Mouse (Mus musculus): ENCODE measurements at regions not wholly inside any gene's neighbourhood (a gene's known extent, or its start where the extent isn't known, plus 50 kb on each side); places are given as distances from the start of the nearest gene placed in this dataset.

DNA sequence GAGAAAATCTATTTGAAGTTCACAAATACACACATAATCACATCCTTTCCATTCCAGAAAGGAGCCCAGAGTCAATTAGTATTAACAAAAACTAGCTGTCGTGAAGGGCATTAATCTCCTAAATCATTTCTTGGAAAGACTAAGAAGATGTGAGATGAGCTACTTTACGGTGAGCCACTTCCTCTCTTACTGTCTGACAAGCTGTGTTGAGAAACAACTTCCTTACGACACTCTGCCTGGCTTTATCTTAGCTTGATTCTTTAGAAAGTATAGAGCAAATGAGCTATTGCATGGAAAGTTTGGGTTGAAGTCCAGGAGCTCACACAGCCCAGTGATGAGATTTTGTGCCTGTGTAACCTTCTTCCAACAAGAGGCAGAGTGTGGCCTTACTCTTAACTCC lies 85.2 kb upstream of the Tmem150c start:
- no peak for DNase-seq

DNA sequence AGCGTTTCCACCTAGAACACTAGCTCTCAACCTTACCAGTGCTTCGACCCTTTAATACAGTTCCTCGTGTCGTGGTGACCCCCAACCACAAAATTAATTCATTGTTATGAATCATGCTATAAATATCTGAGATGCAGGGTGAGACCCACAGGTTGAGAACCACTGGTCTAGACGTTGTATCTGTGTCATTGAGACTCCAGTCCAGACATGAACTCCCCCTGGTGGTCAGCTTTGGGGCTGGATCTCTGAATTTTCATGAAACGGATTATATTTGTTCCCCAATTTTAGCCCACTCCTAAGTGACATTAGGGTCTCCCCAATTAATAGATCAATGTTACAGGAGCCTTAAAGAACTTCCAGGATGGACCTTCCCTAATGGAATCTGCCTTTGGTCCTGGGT lies 81.3 kb upstream of the Tmem150c start:
- DNase-seq = peak; percentile 57

DNA sequence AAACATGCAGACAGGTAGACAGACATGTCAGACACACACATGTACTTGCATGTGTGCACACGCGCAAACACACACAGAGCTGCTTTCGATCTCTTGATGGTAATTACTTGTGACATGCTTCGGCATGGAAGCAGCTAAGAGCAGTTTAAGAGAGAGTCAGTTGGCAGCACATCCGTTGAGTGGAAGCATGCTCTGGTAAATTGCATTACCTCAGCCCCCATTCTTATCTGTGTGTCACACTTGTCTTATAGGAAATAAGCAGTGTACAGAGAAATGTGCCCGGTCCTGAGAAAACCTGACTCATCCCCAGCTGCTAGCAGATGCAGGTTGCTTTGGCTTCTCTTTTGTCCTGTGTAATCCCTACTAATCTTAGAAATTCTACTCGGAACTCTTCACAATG lies 80.0 kb upstream of the Tmem150c start:
- no peak for DNase-seq

DNA sequence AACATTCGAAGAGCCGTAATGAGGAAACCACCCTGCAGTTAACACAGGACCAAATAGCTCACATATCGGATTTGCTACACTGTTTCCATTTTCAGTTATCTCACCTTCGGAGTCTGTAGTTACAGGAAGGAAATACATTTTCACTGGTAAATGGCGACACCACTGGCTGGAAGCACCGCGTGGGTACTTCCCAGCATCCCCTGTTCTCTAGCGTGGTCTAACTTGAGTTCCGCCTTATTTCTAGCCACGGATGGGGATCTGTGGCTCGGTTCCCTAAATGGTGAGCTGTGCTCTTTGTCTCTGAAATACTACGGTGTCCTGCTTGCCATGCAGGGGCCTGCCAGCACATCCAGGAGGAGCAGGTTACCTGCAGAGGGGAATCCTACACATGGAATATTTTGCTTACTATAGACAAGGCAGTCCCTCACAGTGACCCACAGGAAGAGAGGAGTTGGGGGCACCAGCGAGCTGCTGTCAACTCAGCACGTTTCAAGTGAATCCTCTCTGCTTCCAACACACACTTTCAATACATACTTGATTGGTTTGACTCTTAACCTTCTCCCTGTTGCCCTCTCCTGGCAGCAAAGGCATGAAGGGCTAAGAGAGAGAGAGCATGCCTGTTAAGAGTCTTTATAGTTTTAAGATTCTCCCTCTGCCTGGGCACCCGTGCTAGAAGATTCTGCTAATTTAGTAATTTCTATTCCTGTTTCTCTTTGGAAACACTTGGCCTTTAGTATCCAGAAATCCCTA lies 78.9 kb upstream of the Tmem150c start:
- DNase-seq = no peak

DNA sequence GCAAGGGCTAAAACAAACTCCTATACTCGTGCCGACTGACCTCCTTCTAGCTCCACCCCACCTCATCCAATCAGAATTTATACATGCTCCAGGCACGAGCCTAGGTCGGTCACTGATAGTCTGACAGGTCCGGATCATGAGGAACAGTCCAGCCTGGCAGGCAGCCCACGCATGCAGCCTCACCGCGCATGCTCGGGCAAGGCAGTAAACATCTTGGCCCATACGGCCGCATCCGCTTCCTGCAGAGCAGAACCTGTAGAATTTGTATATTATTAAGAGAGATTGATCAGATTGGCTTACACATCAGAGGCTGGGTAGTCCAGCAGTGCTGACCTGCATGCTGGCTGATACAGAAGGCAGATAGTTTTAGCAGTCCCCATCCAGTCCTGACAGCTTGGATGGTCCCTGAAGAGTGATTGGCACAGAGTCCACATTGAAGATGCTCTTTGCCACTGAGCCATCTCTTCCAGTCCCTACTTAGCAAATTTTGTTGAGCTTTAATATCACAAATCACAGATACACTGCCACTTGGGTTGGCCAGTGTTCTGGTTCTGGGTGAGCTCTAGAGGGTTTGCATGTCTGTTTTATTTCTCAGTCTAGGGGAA lies 78.2 kb upstream of the Tmem150c start:
- no peak for DNase-seq

DNA sequence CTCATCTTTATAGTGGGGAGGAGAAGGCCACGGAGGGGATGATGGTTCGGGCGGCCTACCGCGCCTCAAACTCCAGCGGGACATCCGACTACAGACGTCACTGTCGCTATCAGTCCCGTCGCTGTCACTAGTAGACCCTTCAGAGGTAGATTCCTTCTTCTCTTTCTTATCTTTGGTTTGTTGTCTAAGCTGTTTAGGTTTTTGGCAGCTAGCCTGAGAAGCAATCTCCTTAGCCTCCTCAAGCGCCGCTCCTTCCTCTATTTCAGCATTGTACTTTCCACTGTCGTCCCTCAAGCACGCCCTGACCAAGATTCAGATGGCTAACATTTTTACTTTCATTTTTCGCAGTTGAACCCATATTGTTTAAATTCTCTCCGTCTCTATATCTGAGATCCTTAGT lies 76.7 kb upstream of the Tmem150c start:
- no peak for DNase-seq

DNA sequence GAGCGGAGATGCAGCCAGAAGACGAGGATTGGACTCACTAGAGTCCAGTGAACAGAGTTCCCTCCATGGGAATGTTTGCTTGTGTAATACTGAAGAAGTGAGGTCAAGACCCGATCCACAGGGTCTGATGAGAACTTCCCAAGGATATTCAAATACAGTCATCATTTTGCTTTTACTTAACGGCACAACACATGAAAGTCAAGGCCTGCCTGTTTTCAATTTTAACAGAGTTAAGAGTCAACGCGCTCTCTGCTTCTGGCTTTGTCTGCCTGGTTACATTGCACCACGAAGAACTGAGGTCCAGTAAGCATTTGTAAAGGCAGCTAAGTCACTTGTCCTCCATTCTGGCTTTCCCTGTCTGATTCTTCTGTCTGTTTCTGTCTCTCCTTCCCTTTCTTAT lies 72.5 kb upstream of the Tmem150c start:
- DNase-seq = no peak

DNA sequence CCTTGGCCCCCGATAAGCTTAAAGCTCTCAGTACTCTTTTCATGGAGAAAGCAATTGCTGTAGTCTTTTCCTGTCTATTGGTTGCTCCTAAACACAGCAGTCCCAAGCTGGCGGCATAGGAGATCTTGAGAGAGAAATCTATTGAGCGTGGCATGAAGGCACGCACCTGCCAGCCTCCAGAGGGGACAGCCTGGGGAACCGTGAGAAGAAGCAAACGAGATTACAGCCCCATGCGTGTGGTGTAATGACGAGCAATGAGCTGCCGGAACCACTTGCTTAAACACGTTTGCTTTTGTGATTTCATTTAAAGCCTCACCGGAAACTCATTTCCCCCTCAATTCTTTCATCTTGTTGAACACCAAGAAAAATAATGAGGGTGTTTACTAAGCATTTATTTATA lies 72.0 kb upstream of the Tmem150c start:
- no peak for DNase-seq

DNA sequence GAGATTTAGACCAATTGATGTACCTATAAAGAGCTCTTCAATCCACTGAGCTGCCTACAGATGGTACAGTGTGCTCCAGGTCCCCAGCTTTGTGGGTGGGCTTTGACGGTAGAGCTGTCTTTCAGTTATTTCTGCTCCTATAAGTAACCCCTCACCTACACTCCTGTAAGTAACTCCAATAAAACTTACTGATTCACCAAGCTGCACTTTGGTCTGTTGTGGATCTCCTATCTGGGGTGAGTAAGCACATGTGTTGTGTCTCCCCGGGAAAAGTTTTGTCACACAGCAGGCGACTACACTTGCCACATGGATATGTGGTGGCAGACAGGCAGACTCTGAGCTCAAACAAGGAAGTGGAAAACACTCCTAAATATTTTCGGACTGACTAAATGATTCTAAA lies 70.4 kb upstream of the Tmem150c start:
- DNase-seq = no peak

DNA sequence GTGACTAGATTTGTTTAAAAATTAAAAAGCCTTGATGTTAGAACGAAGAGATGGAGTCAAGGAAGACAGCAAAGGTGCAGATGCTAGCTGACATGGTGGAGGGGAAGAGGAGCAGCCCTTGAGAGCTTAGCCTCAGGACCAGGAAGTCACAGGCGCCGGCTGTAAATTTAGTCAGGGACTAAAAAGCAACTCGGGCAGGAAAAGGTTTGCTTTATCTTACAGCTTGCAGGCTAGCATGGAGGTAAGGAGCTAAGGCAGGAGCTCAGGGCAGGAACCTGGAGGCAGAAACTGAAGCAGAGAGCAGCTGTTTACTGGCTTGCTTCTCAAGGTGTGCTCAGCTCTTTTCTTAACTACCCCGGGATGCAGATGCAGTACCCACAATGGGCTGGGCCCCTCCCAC lies 68.3 kb upstream of the Tmem150c start:
- no peak for DNase-seq

DNA sequence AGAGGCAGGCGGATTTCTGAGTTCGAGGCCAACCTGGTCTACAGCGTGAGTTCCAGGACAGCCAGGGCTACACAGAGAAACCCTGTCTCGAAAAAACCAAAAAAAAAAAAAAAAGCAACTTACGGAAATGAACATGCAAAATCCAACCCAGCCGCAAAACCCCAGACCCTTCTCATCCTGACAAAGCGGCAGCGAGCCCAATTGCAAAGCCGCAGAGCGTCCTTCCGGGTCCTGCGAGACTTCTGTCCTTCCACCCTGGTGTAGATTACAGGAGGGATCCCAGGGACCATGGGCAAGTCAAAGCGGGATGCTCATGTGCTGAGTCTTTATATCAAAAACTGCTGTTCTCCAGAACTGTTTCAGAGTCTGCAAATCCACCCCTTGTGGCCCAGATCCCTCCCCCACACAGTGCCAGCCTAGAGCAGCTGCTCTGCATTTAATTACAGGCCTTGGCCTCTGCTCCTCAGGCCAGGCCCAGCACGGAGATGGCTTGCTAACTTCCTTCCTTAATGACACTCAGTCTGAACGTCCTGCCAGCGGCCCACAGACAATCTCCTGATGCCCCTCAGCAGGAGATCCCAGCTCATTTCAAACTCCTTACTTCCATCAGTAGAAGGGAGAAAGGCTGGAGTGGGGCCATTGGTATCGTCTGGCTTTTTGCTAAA lies 67.1 kb upstream of the Tmem150c start:
- no peak for DNase-seq

DNA sequence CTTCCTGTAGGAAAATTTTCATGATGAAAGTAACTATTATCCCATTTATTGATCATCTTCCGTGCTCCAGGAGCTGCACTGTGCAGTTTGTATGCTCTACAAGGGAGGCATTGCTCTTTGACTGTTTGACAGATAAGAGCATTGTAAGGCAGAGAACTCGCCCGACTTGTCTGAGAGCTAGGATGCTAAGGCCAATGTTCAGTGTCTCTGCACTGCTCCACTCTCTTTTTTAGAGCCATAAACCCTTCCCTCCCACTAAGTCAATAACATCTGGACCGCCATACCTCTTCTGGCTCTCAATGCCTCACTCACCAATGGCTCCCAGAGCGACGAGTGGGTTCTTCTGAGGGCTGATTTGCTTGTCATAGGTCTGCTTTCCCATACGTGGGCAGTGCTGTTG lies 65.9 kb upstream of the Tmem150c start:
- DNase-seq = no peak

DNA sequence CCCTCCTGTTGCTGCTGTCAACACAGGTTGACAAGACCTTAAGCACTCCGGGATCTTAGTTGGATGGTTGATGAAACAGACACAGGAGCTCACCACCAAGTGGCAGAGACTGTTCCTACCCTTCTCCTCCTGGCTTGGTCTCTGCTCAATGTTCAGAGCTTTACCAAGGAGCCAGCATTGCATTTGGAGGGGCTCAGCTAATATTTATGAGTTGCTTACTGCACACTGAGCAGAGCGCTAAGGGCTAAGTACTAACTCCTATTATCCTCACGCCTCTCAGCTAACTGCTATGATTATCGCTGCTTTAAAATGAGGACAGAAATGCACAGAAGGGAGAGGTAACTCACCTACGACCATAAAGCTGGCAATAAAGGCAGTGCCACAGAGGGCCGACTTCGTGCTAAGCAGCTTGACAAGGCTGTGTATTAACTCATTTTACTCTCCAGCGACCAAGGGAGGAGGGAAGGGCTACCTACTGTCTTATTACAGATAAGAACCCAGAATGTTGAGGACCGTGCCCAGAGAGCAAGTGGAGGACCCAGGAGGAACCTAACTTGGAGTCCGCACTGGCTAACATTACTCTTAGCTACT lies 65.3 kb upstream of the Tmem150c start:
- DNase-seq = no peak

DNA sequence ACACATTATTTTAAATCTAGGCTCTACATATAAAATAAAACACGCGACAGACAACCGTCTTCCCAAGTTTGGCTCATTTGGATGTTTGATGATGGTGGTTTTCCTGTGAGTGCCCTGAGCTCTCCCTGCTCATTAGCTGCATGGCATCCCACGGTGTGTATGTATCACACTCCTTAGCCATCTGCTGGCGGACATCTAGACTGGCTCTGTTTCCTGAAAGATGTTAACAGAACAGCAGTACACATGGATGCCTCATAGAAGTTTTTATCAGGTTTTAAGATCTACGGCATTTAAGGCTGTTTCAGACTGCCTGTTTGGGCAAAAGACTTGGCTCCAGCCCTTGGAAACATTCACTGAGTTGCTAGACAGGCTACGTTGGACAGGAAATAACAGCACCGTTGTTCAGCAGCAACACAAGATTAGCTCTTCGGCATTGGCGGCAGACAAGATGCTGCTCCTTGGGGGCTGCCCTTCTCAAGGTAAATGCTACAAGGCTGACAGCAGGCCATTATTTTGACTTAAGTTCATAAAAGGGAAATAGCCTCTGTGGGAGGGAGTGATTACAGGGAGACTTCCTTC lies 61.5 kb upstream of the Tmem150c start:
- DNase-seq = no peak

DNA sequence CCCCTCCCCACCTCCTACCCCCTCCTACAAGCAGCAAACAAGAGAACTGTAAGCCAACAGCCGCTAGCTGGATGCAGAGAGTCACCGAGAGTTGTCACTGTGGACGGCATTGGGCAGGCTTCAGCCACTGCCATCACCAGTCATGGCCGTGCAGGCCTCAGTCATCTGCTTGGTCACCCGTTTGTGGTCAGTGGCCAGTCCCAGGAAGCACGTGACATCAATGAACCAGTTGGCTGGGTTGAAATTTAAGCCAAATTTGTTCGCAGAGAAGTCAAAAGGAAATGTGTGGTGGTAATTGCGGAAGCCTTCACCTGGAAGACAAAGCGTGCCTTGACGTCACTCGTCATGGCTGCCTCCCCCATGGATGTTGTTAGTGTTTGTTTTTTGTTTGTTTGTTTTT lies 60.7 kb upstream of the Tmem150c start:
- no peak for DNase-seq

DNA sequence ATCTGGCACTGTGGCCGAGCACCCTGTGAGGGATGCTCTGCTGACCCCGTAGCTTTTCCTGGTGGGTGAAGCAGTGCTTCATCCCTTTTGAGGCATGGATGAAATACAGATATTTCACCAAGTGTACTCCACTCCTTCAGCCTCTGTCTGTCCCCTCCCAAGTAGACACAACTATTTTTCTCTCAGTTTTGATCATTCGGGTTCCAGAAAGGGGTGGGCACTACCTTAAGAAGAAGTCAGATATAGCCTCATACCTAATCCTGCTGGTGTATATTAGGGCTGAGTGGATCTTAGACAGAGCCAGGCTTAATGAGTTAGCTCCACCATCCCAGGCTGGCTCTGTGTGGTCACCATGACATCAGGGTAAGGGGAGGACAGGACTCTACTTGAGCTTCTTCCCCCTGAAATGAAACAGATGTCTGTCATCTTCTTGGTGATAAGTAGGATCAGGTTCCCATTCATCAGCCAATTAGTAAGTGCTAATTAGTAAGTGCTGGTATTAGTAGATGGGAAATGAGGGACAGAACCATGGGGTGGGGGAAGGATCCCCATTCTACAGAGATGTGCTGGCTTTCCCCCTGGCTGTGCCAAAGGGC lies 58.7 kb upstream of the Tmem150c start:
- DNase-seq = no peak

DNA sequence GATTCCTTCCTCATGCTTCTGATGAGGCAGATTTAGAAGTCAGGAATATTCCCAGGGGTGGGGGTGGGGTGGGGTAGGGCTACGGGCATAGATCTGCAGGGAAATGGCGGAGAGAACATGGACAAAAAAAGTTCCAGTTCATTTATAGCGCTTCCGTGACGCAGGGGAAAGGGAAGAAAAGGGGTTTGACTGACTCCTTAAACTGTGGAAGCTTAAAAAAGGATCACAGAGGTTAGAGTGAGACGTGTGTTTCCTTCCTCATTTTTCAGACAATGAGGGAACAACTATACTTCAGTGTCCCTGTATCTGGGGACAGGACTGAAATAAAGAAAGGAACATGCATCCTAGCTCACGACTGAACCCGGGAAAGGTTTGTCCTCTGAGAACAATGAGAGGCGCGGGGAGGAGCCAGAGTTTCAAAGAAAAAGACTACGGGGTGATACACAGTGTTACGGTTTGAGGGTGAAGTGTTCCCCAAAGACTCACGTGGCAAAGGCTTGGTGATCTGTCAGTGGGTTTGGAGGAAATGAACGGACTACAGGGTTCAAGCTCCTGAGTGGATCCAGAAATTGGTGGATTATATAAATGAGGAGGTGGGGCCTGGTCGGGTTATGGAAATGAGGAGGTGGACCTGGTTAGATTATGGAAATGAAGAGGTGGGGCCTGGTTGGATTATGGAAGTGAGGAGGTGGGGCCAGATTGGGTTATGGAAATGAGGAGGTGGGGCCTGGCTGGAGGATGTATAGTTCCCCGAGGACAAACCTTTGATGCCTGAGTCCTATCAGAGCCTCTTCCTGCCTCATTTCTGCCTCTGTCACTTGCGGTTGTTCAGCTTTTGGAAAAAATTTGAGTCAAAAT lies 57.8 kb upstream of the Tmem150c start:
- no peak for DNase-seq

DNA sequence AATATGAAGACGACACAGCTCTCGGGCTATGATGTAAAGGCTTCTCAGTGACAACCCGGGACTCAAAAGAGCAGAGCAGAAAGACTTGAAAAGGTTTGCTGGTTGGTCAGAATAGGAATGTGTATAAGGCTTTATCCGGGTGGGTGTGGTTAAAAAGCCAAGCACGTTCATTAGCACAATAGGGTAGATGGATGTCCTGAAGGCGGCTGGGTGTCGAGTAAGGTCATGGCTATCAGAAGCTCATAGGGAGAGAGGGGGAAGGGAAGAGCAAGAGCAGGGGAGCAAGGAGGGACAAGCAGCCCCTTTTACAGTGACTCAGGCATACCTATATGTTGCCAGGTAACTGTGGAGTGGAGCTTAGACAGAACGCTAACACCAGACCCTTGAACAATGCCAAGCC lies 54.3 kb upstream of the Tmem150c start:
- DNase-seq = no peak

DNA sequence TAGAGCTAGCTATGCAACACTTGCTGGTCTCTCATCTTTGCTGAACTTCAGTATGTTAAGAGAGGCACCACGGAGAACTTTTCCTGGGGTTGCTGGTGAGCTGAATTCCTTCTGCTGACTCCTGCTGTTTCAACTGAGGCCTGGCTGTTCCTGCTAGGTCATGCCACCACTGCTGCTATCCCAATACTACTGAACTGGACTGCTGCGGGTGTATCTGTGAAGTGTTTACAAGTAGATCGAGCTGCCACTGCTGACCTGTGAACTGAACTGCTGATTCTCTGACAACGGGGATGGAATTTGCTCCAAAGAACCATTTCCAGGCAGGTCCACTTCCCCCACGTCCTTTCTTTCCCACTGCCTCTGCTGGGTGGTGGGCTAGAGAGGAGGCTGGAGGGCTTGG lies 51.1 kb upstream of the Tmem150c start:
- no peak for DNase-seq

Measured in cerebellum, adult 8-10 months (tissue).